Mouse (Mus musculus): Measurements from ENCODE around the gene Ckm. TPM values are rescaled to one million over a fixed set of nuclear protein-coding genes. Genes with fewer than 3 reads are reported as not detected.

Gene Ckm
- total and polyA plus RNA-seq, 3 experiments: not detected

- H3K4me1 ChIP-seq (ENCODE audit: control insufficient read depth in 1 of 2, insufficient read depth in 2 of 2, low read length in 2 of 2): 0 out of 4 replicates have a peak, but pooled peaks cover 0 to 8% of the 10 kb centered on the region in 2 experiments
- peaks cover 0 to 4% of the 10 kb centered on the region in 2 experiments; a peak in 1 of 4 replicates for H3K36me3 ChIP-seq (ENCODE audit: control insufficient read depth in 1 of 2, insufficient read depth in 2 of 2, low read length in 2 of 2)
These were observed 51.4 kb downstream of the Ckm start for GRCm38 (mm10) chr7:19455819-19456495.

GRCm38 (mm10) chr7:19456628-19457027, 52.1 kb downstream of the Ckm start:
- TF ChIP-seq RAD21 (IDR thresholded peaks at IDR 0.05; ENCODE audit: low read depth, low read length) (no peak), POLR2AphosphoS5 (IDR thresholded peaks at IDR 0.05; ENCODE audit: borderline replicate concordance, low read depth, low read length) (no peak)
- no peak for DNase-seq (ENCODE audit: low read depth, low spot score)
- no peak overlapping the region for H3K4me3 ChIP-seq (ENCODE audit: control insufficient read depth in 1 of 2, insufficient read depth in 1 of 2, low read depth in 2 of 2, low read length in 2 of 2)
- H3K9me3 ChIP-seq (replicated peaks; ENCODE audit: insufficient read depth, low read length): no peaks in the 10 kb centered on the region
- 0 out of 4 replicates have a peak, but pooled peaks cover 0 to 8% of the 10 kb centered on the region in 2 experiments for H3K4me1 ChIP-seq (ENCODE audit: control insufficient read depth in 1 of 2, insufficient read depth in 2 of 2, low read length in 2 of 2)
- no peak overlapping the region for H3K9ac ChIP-seq (ENCODE audit: control insufficient read depth, low read depth, low read length, poor library complexity, severe bottlenecking)
- no peak overlapping the region for H3K27ac ChIP-seq (ENCODE audit: control insufficient read depth, low read depth, low read length)
- peaks cover 0 to 4% of the 10 kb centered on the region in 2 experiments; a peak in 1 of 4 replicates for H3K36me3 ChIP-seq (ENCODE audit: control insufficient read depth in 1 of 2, insufficient read depth in 2 of 2, low read length in 2 of 2)
- H3K79me2 ChIP-seq (ENCODE audit: control insufficient read depth, insufficient read depth, low read length, poor library complexity): peaks cover 7% of the 10 kb centered on the region
- H3K27me3 ChIP-seq (ENCODE audit: control insufficient read depth in 1 of 2, insufficient read depth in 2 of 2, low read length in 2 of 2): no peaks in the 10 kb centered on the region

More at GRCm38 (mm10) chr7:19455819-19456495, 51.4 kb downstream of the Ckm start:
- TF ChIP-seq USF2 (IDR thresholded peaks at IDR 0.05; ENCODE audit: borderline replicate concordance in 1 of 2, insufficient read depth in 1 of 2, low read depth in 1 of 2, low read length in 2 of 2) (no peak), POLR2AphosphoS5 (IDR thresholded peaks at IDR 0.05; ENCODE audit: borderline replicate concordance, low read depth, low read length) (no peak), GABPA (IDR thresholded peaks at IDR 0.05; ENCODE audit: low read depth, low read length) (no peak), USF1 (IDR thresholded peaks at IDR 0.05; ENCODE audit: low read depth, low read length) (no peak), CTCF (IDR thresholded peaks at IDR 0.05 in 2 of 3, conservative IDR thresholded peaks at IDR 0.05 in 1 of 3; ENCODE audit: control insufficient read depth in 1 of 3, insufficient read depth in 1 of 3, low read depth in 2 of 3, low read length in 3 of 3, poor library complexity in 1 of 3, severe bottlenecking in 1 of 3) (no peak), MAFK (IDR thresholded peaks at IDR 0.05; ENCODE audit: borderline replicate concordance, low read depth, low read length) (no peak), UBTF (IDR thresholded peaks at IDR 0.05; ENCODE audit: borderline replicate concordance, insufficient read depth, low read depth, low read length) (no peak), TCF12 (IDR thresholded peaks at IDR 0.05; ENCODE audit: low read depth, low read length) (no peak)
- Histone ChIP-seq H3K9ac (ENCODE audit: control insufficient read depth, low read depth, low read length, poor library complexity, severe bottlenecking) (no peak overlapping the region), H3K9me3 (replicated peaks; ENCODE audit: insufficient read depth, low read length) (no peaks in the 10 kb centered on the region), H3K4me3 (ENCODE audit: control insufficient read depth in 1 of 2, insufficient read depth in 1 of 2, low read depth in 2 of 2, low read length in 2 of 2) (no peak overlapping the region), H3K79me2 (ENCODE audit: control insufficient read depth, insufficient read depth, low read length, poor library complexity) (peaks cover 7% of the 10 kb centered on the region), H3K27ac (ENCODE audit: control insufficient read depth, low read depth, low read length) (no peak overlapping the region), H3K27me3 (ENCODE audit: control insufficient read depth in 1 of 2, insufficient read depth in 2 of 2, low read length in 2 of 2) (no peaks in the 10 kb centered on the region)
- no peak for DNase-seq (ENCODE audit: low read depth, low spot score)

GRCm38 (mm10) chr7:19457414-19458071, 53.0 kb downstream of the Ckm start:
- peak overlapping the region; percentile 81 to 99 for H3K4me3 ChIP-seq (ENCODE audit: control insufficient read depth in 1 of 2, insufficient read depth in 1 of 2, low read depth in 2 of 2, low read length in 2 of 2)
- peak overlapping the region; percentile 83 for H3K9ac ChIP-seq (ENCODE audit: control insufficient read depth, low read depth, low read length, poor library complexity, severe bottlenecking)
- DNase-seq (ENCODE audit: low read depth, low spot score): no peak
- peaks cover 7% of the 10 kb centered on the region for H3K79me2 ChIP-seq (ENCODE audit: control insufficient read depth, insufficient read depth, low read length, poor library complexity)
- H3K9me3 ChIP-seq (replicated peaks; ENCODE audit: insufficient read depth, low read length): no peaks in the 10 kb centered on the region
- H3K27me3 ChIP-seq (ENCODE audit: control insufficient read depth in 1 of 2, insufficient read depth in 2 of 2, low read length in 2 of 2): no peaks in the 10 kb centered on the region
- H3K36me3 ChIP-seq (ENCODE audit: control insufficient read depth in 1 of 2, insufficient read depth in 2 of 2, low read length in 2 of 2): peaks cover 0 to 4% of the 10 kb centered on the region in 2 experiments; a peak in 1 of 4 replicates
- no peak for TF ChIP-seq BHLHE40 (IDR thresholded peaks at IDR 0.05; ENCODE audit: borderline replicate concordance, low read depth, low read length)
- TF ChIP-seq SMC3 (IDR thresholded peaks at IDR 0.05; ENCODE audit: low read depth, low read length): no peak
- no peak for TF ChIP-seq POLR2AphosphoS2 (IDR thresholded peaks at IDR 0.05; ENCODE audit: low read length)
- TF ChIP-seq GATA1 (IDR thresholded peaks at IDR 0.05; ENCODE audit: low read depth, low read length): no peak
- TF ChIP-seq NRF1 (IDR thresholded peaks at IDR 0.05; ENCODE audit: insufficient read depth, low read depth, low read length, poor library complexity, severe bottlenecking): no peak
- no peak for TF ChIP-seq MEF2A (IDR thresholded peaks at IDR 0.05; ENCODE audit: extremely low read depth, insufficient replicate concordance, low read depth, low read length, poor library complexity, severe bottlenecking)
- no peak for TF ChIP-seq ELF1 (IDR thresholded peaks at IDR 0.05; ENCODE audit: low read depth, low read length)
- TF ChIP-seq USF1 (IDR thresholded peaks at IDR 0.05; ENCODE audit: low read depth, low read length): no peak
- H3K27ac ChIP-seq (ENCODE audit: control insufficient read depth, low read depth, low read length): no peak overlapping the region
- H3K4me1 ChIP-seq (ENCODE audit: control insufficient read depth in 1 of 2, insufficient read depth in 2 of 2, low read length in 2 of 2): 0 out of 4 replicates have a peak, but pooled peaks cover 0 to 8% of the 10 kb centered on the region in 2 experiments
